Mouse (Mus musculus): ENCODE results near the gene Zfp105. TPM values are rescaled to one million over a fixed set of nuclear protein-coding genes. Genes with fewer than 3 reads are reported as not detected.

The Zfp105 gene
- 1 to 10 TPM; 4.5 to 5.4 TPM for total RNA-seq (2021)
- long read RNA-seq, experiment 1, transcript Zfp105-201 (4 exons, 2,010 nt), result major isoform, 5 of 6 reads
- long read RNA-seq, experiment 1, partial matches to known transcripts, result 0 of 6 reads
- long read RNA-seq, experiment 1, other reads (novel, unspliced or antisense), result 0 of 6 reads
- long read RNA-seq, experiment 2, partial matches to known transcripts, result 0 of 2 reads
- long read RNA-seq, experiment 2, other reads (novel, unspliced or antisense), result 0 of 2 reads

- DNase-seq, result peak; percentile 63 to 74
These were observed at the start of gene Zfp105 for GRCm38 (mm10) chr9:122922936-122923381. Gene Zfp105, plus strand, starts transcription at chr9:122923072.

- no peak for DNase-seq
These were observed 48.2 kb upstream of the Zfp105 start for GRCm38 (mm10) chr9:122874653-122875052.

GRCm38 (mm10) chr9:122875145-122875544 is 47.7 kb upstream of the Zfp105 start:
- DNase-seq, result no peak

- DNase-seq, result no peak
These were observed 37.5 kb upstream of the Zfp105 start, which contains the start of gene Zkscan7 for GRCm38 (mm10) chr9:122885385-122885784. Gene Zkscan7, plus strand, starts transcription at chr9:122885685.

- peak; percentile 68 to 69 for DNase-seq
These were observed 36.3 kb upstream of the Zfp105 start for GRCm38 (mm10) chr9:122886372-122887179.

- no peak for DNase-seq
These were observed 21.8 kb upstream of the Zfp105 start for GRCm38 (mm10) chr9:122901047-122901446.

GRCm38 (mm10) chr9:122902717-122903535 is 19.9 kb upstream of the Zfp105 start:
- peak; percentile 40 to 68 for DNase-seq

GRCm38 (mm10) chr9:122922436-122922835 is 436 bp upstream of the Zfp105 start:
- no peak for DNase-seq

- no peak for DNase-seq
These were observed 6.0 kb downstream of the Zfp105 start for GRCm38 (mm10) chr9:122928915-122929314.

GRCm38 (mm10) chr9:122950643-122951475 is 28.0 kb downstream of the Zfp105 start, which contains the start of the genes 1110059G10Rik and Kif15:
Gene 1110059G10Rik, minus strand, starts transcription at chr9:122951000.
Gene Kif15, plus strand, starts transcription at chr9:122951046.
- DNase-seq, result peak; percentile 90 to 92

Other genes with a start within 250 kb of the Zfp105 start
- not detected for gene Topaz1, start 175.7 kb upstream of the Zfp105 start, total RNA-seq (2021)
- 10 to 100 TPM; 18.8 to 24.7 TPM for gene Tcaim, start 117.5 kb upstream of the Zfp105 start, total RNA-seq (2021)
- not detected for gene Gm35549, start 79.0 kb upstream of the Zfp105 start, total RNA-seq (2021)
- 100 to 1,000 TPM in 1 of 2 experiments, 10 to 100 TPM in 1; 93.8 to 116 TPM for gene Zfp445, start 57.1 kb upstream of the Zfp105 start, total RNA-seq (2021)
- gene Zkscan7, start 37.4 kb upstream of the Zfp105 start, total RNA-seq (2021), result 1 to 10 TPM; 5.4 to 9.8 TPM
- gene 1110059G10Rik, start 27.9 kb downstream of the Zfp105 start, total RNA-seq (2021), result 10 to 100 TPM; 19.3 to 24.7 TPM
- gene Kif15, start 28.0 kb downstream of the Zfp105 start, total RNA-seq (2021), result 1 to 10 TPM; 1.9 to 2.0 TPM
- 10 to 100 TPM; 19.7 to 23.2 TPM for gene Tmem42, start 98.3 kb downstream of the Zfp105 start, total RNA-seq (2021)
- gene Tgm4, start 111.7 kb downstream of the Zfp105 start, total RNA-seq (2021), result 1 to 10 TPM in 1 of 2 experiments, under 1 TPM in 1; 0.79 to 1.1 TPM
- gene Zdhhc3, start 190.1 kb downstream of the Zfp105 start, total RNA-seq (2021), result 10 to 100 TPM; 64.2 to 80.4 TPM
- gene Exosc7, start 190.1 kb downstream of the Zfp105 start, total RNA-seq (2021), result 10 to 100 TPM; 33.2 to 41.3 TPM
- gene Clec3b, start 227.9 kb downstream of the Zfp105 start, total RNA-seq (2021), result 10 to 100 TPM; 30.4 to 58.6 TPM